In the genomic region with DNA sequence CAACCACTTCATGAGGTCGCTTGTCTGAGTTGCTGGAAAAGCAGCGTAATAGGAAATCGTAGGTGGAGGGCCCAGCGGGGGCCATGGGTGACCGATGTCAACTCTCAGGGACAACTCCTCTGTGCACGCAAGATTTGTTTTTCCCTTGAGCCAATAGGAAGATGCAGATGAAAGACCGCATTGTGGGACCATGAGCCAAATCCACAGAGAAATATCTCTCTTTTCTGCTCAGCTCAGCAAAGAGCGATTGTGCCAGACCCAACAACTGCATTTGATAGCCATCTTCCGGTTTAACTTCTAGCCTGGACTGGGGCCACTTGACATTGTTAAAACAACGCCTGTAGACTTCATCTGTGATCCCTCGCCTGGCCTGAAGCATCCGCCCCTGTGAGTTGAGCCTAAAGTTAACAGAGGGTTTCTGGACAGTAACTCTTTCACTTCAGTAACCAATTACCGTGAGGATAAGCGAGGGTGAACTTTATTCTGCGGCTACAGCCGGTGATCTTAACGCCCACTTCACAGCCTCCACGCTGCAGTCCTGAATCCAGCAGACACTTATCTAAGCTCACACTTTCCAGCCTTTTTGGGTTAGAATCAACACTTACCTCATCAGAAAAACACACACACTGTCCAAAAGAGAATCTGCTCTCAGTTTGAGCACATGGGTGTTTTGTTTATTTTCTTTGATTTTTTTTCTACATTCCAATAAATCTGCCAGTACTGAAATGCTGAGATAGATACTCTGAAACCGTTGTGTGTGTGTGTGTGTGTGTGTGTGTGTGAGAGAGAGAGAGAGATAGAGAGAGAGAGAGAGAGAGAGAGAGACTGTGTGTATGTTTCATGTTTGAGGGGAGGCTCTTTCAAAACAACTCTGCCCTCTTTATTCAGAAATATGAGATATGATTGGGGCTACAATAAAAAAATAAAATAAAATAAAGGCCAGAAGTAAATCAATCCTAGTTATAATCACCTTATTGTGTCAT, we compare ENCODE assay signal across 8 mouse cellular contexts.
DNase-seq lines count a peak whose midpoint lies in the region; ATAC-seq and TF ChIP-seq lines count a peak whose summit lies in the region.

No protein-coding gene starts in this region.

- no peaks in the 10 kb centered on the region for H3K79me2 ChIP-seq in heart, adult 2 months (replicated peaks; ENCODE audit: control insufficient read depth, insufficient read depth, low read length)

- no peaks in the 10 kb centered on the region for H3K9me3 ChIP-seq in intestine, postnatal 0 days (ENCODE audit: control insufficient read depth)
- no peaks in the 10 kb centered on the region for H3K9me3 ChIP-seq in liver, postnatal 0 days (ENCODE audit: low read length)

- H3K36me3 ChIP-seq in heart, adult 2 months (ENCODE audit: control insufficient read depth, insufficient read depth, low read length): peaks cover 3% of the 10 kb centered on the region
- H3K36me3 ChIP-seq in intestine, postnatal 0 days (ENCODE audit: control insufficient read depth, insufficient read depth): no peaks in the 10 kb centered on the region
- H3K36me3 ChIP-seq in liver, postnatal 0 days (replicated peaks; ENCODE audit: insufficient read depth, low read length): no peaks in the 10 kb centered on the region

- TF ChIP-seq POLR2A in heart, adult 2 months (IDR thresholded peaks at IDR 0.05; ENCODE audit: insufficient read depth, low read depth, low read length): no peak

- H3K4me2 ChIP-seq in intestine, postnatal 0 days (replicated peaks; ENCODE audit: low read depth): no peak overlapping the region; the same call in 1 of the 2 replicates
- peak overlapping the region; percentile 44; the same call in 1 of the 2 replicates for H3K4me2 ChIP-seq in liver, postnatal 0 days (ENCODE audit: low read depth, low read length)

- ATAC-seq in intestine, postnatal 0 days: no peak
- peak; percentile 4 for ATAC-seq in liver, postnatal 0 days

- H3K4me3 ChIP-seq in brown adipose tissue, adult 24 weeks (ENCODE audit: insufficient read depth, low read depth, low read length): no peak overlapping the region
- no peak overlapping the region for H3K4me3 ChIP-seq in heart, adult 2 months
- H3K4me3 ChIP-seq in intestine, postnatal 0 days (ENCODE audit: low read depth, low read length): no peak overlapping the region
- H3K4me3 ChIP-seq in liver, postnatal 0 days (ENCODE audit: low read depth, low read length): no peak overlapping the region

- peak overlapping the region; percentile 5; the same call in 1 of the 2 replicates for H3K9ac ChIP-seq in heart, adult 2 months (ENCODE audit: low read depth, low read length)
- H3K9ac ChIP-seq in intestine, postnatal 0 days (ENCODE audit: low read depth, low read length): peak overlapping the region; percentile 2; the same call in 1 of the 2 replicates
- H3K9ac ChIP-seq in liver, postnatal 0 days (replicated peaks): peak overlapping the region; percentile 42

- no peaks in the 10 kb centered on the region for H3K27me3 ChIP-seq in heart, adult 2 months (ENCODE audit: control insufficient read depth, insufficient read depth, low read length)
- H3K27me3 ChIP-seq in intestine, postnatal 0 days (replicated peaks; ENCODE audit: control insufficient read depth, insufficient read depth, low read length): no peaks in the 10 kb centered on the region
- H3K27me3 ChIP-seq in liver, postnatal 0 days (ENCODE audit: insufficient read depth, low read length): no peaks in the 10 kb centered on the region

- H3K4me1 ChIP-seq in brown adipose tissue, adult 24 weeks (ENCODE audit: control insufficient read depth, insufficient read depth, insufficient read length, low read length): peaks cover 47% of the 10 kb centered on the region
- peaks cover 44% of the 10 kb centered on the region for H3K4me1 ChIP-seq in heart, adult 2 months (ENCODE audit: control insufficient read depth, insufficient read depth, low read length)
- peaks cover 37% of the 10 kb centered on the region for H3K4me1 ChIP-seq in intestine, postnatal 0 days (replicated peaks; ENCODE audit: control insufficient read depth, insufficient read depth, low read length)
- H3K4me1 ChIP-seq in liver, postnatal 0 days (ENCODE audit: insufficient read depth): peaks cover 84% of the 10 kb centered on the region

- TF ChIP-seq EP300 in heart, adult 2 months (IDR thresholded peaks at IDR 0.05; ENCODE audit: insufficient read depth, low read depth, low read length): peak; percentile 36
- TF ChIP-seq EP300 in liver, postnatal 0 days (IDR thresholded peaks at IDR 0.05; ENCODE audit: low read depth): peak; percentile 39; the same call in 1 of the 2 replicates

- peak; percentile 60 to 61 for DNase-seq in right cerebral cortex, adult 2 months (ENCODE audit: low spot score in 2 of 2)
- no peak for DNase-seq in right cerebral cortex, postnatal 25 days
- DNase-seq in heart, adult 2 months: peak; percentile 70 to 82
- peak; percentile 41 for DNase-seq in liver, postnatal 0 days
- DNase-seq in spleen, postnatal 4 days (ENCODE audit: low spot score in 2 of 2): peak; percentile 23 to 66
- no peak for DNase-seq in cerebellum, adult 11-12 months

- peak overlapping the region; percentile 83 for H3K27ac ChIP-seq in brown adipose tissue, adult 24 weeks (replicated peaks; ENCODE audit: low read depth, low read length)
- peak overlapping the region; percentile 87 for H3K27ac ChIP-seq in heart, adult 2 months
- H3K27ac ChIP-seq in intestine, postnatal 0 days (ENCODE audit: low read depth, low read length): peak overlapping the region; percentile 92
- H3K27ac ChIP-seq in liver, postnatal 0 days (ENCODE audit: low read depth): peak overlapping the region; percentile 84

- WGBS in heart, adult 2 months: 28% methylated on average over 19 of the region's 19 CpGs
- WGBS in intestine, postnatal 0 days: 15% methylated on average over 19 of the region's 19 CpGs
- 13% methylated on average over 19 of the region's 19 CpGs for WGBS in liver, postnatal 0 days (ENCODE audit: insufficient replicate concordance)

- intact Hi-C loops in heart, adult 2 months (cut with DNase I): no loop called here

- no peak for TF ChIP-seq CTCF in heart, adult 2 months (IDR thresholded peaks at IDR 0.05)
- TF ChIP-seq CTCF in intestine, postnatal 0 days (IDR thresholded peaks at IDR 0.05; ENCODE audit: low read depth): no peak
- TF ChIP-seq CTCF in liver, postnatal 0 days (IDR thresholded peaks at IDR 0.05; ENCODE audit: low read depth): no peak

Comparison
In these comparisons a context has a peak if more than half of its experiments do, and no peak if none do; other contexts are left out.
1. DNase-seq: peak in right cerebral cortex, adult 2 months (2 of 2), heart, adult 2 months (2 of 2), liver, postnatal 0 days (single experiment) and spleen, postnatal 4 days (2 of 2); none in right cerebral cortex, postnatal 25 days (single experiment) and cerebellum, adult 11-12 months (single experiment).
2. Peak in every context shown above with its lines, with median percentiles within 50 percentile points of each other: H3K27ac ChIP-seq and H3K9ac ChIP-seq.